Mouse (Mus musculus): ENCODE measurements at regions not wholly inside any gene's neighbourhood (a gene's known extent, or its start where the extent isn't known, plus 50 kb on each side); places are given as distances from the start of the nearest gene placed in this dataset.

DNA sequence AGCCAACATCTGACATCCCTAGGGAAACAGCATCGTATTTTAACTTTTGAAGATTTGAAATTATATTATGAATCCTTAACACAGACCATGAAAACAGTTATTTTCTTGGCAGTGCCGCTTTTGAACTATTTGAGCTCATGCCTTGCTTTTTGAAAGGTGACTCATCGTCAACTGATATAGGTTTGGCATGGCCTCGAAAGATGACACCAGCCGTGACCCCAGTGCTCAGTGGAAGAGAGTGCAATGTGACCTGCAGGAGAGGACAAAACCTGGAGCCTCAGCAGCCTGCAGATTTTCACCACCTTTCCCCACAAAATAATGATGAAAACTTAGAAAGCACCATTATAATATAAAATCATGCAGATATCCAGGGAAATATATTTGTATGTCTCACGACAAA is 312.8 kb downstream of the Ttll7 start:
- intact Hi-C loops (cut with DNase I), result no loop called here
- DNase-seq, result peak; percentile 35
- no peak overlapping the region for H3K4me3 ChIP-seq
- no peak for TF ChIP-seq CTCF (IDR thresholded peaks at IDR 0.05)
- peak overlapping the region; percentile 73 for H3K27ac ChIP-seq

GRCm38 (mm10) chr3:147166555-147166954 is 314.4 kb downstream of the Ttll7 start:
- no peak for DNase-seq
- Histone ChIP-seq H3K4me3 (no peak overlapping the region), H3K27ac (no peak overlapping the region)
- intact Hi-C loops (cut with DNase I), result no loop called here
- TF ChIP-seq CTCF (IDR thresholded peaks at IDR 0.05), result no peak

GRCm38 (mm10) chr3:147169215-147169614 is 317.0 kb downstream of the Ttll7 start:
- no peak overlapping the region for H3K4me3 ChIP-seq
- no peak for TF ChIP-seq CTCF (IDR thresholded peaks at IDR 0.05)
- H3K27ac ChIP-seq, result no peak overlapping the region
- DNase-seq, result no peak
- intact Hi-C loops (cut with DNase I), result no loop called here

DNA sequence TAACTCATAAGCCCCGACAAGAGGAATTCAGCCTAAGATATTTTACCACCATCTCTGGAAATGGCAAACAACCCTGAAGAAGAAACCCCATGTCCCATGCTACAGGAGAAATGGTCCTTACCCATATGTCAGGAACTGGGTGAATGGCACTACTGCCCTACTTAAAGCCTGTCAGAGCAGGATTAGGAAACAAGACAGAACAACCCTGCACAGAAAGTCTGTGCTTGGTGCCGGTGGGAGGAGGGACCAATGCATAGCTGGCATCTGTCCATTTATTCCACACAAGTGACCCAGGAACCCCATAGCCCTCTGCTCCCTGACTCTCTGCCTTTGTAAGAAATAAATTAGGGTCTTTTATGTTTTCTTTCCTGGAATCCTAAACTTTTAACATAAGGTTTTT is 317.9 kb downstream of the Ttll7 start:
- H3K4me3 ChIP-seq, result no peak overlapping the region
- no peak overlapping the region for H3K27ac ChIP-seq
- TF ChIP-seq CTCF (IDR thresholded peaks at IDR 0.05), result no peak
- intact Hi-C loops (cut with DNase I), result no loop called here
- DNase-seq, result no peak

DNA sequence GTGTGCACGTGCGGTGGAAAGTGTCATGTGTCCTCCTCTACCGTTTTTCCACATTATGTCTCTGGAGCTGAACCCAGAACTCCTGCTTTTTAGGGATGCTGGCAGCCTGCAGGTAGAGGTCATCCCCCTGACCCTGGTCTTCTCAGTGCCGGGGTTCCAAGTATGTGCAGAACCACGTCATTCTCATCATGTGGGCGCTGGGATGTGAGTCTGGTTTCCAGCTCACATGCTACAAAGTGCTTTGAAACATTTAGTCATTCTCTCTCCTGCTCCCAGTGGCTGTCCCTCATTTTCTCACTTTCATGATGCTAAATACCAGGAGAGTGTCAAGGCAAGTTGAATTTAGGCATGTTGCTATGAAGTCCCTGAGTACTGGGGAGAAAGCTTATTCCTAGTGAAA is 326.6 kb downstream of the Ttll7 start:
- no peak for TF ChIP-seq CTCF (IDR thresholded peaks at IDR 0.05)
- DNase-seq, result no peak
- Histone ChIP-seq H3K4me3 (no peak overlapping the region), H3K27ac (no peak overlapping the region)
- intact Hi-C loops (cut with DNase I), result no loop called here

GRCm38 (mm10) chr3:147180711-147181110 is 328.5 kb downstream of the Ttll7 start:
- no peak for TF ChIP-seq CTCF (IDR thresholded peaks at IDR 0.05)
- H3K27ac ChIP-seq, result no peak overlapping the region
- DNase-seq, result no peak
- no peak overlapping the region for H3K4me3 ChIP-seq
- intact Hi-C loops (cut with DNase I), result no loop called here

DNA sequence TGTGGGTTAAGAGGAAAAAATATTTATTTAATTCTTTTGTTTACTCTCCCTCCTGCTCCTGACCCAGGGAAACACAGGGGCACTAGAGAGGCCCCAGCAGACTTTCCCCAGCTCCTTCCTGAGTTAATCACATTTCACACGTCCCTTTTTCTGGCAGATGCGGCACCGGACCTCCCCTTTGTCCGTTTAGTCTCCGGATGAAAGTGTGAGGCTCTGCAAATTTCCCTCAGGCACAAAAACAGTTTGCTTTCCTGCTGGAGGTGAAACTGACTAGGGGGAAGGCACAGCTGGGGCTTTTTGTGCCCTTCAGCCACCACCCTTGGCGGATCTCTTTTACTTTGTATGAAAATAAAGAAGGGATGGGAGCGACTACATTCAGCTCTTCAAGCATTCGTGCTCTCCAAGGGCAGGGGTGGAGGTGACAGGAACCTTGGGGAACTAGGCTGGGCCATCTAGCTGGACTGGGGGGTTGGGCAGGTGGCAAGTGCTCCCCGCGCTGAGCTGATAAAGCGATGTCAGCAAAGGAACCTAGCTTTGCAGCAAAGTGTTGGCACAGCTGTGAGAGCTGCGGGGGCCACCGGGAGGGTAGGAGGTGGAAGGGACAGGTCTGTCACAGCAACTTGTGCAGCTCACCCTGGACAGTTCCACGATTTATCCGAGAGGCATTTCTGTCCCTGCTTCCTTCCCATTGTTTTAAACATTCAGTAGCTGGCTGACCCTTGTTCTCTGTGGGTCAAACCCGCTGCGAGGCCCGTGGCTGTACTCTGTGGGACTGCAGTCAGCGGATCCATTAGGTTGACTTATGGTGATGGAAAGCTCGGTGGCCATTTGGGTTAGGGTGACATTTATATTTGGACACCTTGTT is 329.6 kb downstream of the Ttll7 start:
- Histone ChIP-seq H3K27ac (no peak overlapping the region), H3K4me3 (no peak overlapping the region)
- intact Hi-C loops (cut with DNase I), result no loop called here
- TF ChIP-seq CTCF (IDR thresholded peaks at IDR 0.05), result no peak
- no peak for DNase-seq

DNA sequence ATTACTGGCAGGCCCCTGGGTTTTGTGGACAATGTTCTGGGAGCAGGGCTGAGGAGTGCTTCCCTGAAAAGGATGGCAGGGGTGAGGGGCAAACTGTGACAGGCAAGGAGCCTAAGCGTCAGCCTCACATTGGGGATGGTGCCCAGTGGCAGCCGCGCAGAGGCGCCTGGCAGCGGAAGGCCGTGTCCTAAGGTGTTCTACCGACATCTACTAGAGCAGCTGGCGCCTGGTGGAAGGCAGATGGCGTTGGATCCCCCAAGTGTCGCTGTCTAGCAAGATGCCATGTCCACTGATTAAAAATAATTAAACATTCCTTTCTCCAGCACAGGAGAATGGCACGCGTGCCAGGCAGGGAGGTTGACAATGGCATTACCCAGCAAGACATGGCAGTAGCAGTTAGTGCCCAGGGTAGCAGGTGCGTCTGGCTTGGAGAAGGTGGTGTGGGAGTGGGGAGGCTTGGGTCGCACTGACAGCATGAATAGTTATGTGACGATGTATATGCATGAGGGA is 330.3 kb downstream of the Ttll7 start:
- no peak overlapping the region for H3K27ac ChIP-seq
- no peak for DNase-seq
- intact Hi-C loops (cut with DNase I), result no loop called here
- TF ChIP-seq CTCF (IDR thresholded peaks at IDR 0.05), result no peak
- H3K4me3 ChIP-seq, result no peak overlapping the region

DNA sequence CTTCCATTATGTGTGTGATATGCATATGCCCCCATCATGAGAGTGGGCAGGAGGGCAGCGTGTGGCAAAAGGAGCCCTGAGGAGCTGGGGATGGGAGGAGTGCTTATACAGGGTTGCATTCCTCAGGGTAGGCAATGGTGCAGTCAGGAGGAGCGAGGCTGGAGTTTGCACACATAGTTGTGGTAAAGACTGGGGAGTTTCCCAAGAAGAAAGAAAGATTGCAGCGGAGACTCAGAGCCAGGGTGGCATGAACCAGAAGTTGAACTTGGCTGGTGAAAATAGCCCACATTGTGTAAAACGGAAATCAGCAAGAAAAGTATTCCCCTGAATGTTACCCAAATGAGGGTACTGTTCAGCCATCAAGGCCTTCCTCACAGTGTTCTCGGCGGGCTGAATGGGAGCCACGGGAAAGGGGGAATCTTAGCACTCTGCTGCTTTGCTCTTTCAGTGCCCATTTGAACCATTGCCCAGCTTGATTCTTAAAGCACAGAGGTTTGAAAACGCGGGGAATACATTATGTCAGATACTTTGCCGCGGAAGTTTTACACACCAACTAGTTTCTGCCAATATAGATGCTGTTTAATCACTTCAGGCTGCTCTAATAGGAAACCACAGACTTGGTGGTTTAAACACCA is 331.6 kb downstream of the Ttll7 start:
- TF ChIP-seq CTCF (IDR thresholded peaks at IDR 0.05), result no peak
- no peak for DNase-seq
- intact Hi-C loops (cut with DNase I), result no loop called here

DNA sequence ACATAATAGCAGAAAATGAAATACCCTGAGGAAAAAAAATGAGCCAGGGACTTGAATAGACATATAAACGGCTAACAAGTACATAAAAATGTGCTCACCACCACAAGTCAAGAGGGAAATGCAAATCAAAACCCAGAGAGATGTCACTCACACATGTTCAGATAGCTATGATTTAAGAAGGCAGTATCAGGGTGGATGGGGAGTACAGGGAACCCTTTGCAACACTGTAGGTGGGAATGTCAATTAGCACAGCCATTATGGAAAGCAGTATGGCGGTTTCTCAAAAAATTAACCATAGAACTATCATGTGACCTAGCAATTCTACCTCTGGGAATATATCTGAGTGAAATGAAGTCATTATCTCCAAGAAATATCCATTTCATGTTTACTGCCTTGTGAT is 337.6 kb downstream of the Ttll7 start:
- TF ChIP-seq CTCF (IDR thresholded peaks at IDR 0.05), result no peak
- DNase-seq, result no peak
- H3K4me3 ChIP-seq, result no peak overlapping the region
- intact Hi-C loops (cut with DNase I), result no loop called here
- no peak overlapping the region for H3K27ac ChIP-seq

More for the DNA sequence above, 331.6 kb downstream of the Ttll7 start:
- Histone ChIP-seq H3K4me3 (no peak overlapping the region), H3K27ac (no peak overlapping the region)

DNA sequence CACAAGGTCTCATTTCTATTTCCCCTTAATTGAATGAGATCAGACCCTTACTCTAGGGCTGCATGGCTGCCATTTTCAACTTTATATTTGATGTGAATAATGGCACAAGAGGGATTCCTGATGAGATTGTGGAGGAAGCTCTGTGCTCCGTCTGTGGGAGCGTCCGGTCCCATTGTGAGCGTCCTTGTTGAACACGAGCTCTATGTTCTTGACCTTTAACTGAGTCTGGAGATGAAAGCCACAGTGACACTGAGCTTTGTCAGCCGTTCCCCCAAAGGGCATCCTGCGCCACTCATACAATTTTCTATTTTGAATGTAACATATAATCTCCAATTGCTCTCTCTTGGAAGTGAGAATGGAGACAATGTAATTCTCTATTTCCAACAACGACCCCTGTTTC is 344.5 kb downstream of the Ttll7 start:
- H3K27ac ChIP-seq, result no peak overlapping the region
- no peak overlapping the region for H3K4me3 ChIP-seq
- DNase-seq, result no peak
- no peak for TF ChIP-seq CTCF (IDR thresholded peaks at IDR 0.05)
- intact Hi-C loops (cut with DNase I), result no loop called here

GRCm38 (mm10) chr3:147197215-147197614 is 345.0 kb downstream of the Ttll7 start:
- DNase-seq, result no peak
- intact Hi-C loops (cut with DNase I), result no loop called here
- no peak overlapping the region for H3K27ac ChIP-seq
- no peak overlapping the region for H3K4me3 ChIP-seq
- TF ChIP-seq CTCF (IDR thresholded peaks at IDR 0.05), result peak; percentile 68

GRCm38 (mm10) chr3:147211127-147211940 is 359.2 kb downstream of the Ttll7 start:
- H3K4me3 ChIP-seq, result no peak overlapping the region
- no peak overlapping the region for H3K27ac ChIP-seq
- intact Hi-C loops (cut with DNase I), result no loop called here
- TF ChIP-seq CTCF (IDR thresholded peaks at IDR 0.05), result no peak
- DNase-seq, result no peak
